Mouse (Mus musculus): ENCODE measurements at regions not wholly inside any gene's neighbourhood (a gene's known extent, or its start where the extent isn't known, plus 50 kb on each side); places are given as distances from the start of the nearest gene placed in this dataset.

DNA sequence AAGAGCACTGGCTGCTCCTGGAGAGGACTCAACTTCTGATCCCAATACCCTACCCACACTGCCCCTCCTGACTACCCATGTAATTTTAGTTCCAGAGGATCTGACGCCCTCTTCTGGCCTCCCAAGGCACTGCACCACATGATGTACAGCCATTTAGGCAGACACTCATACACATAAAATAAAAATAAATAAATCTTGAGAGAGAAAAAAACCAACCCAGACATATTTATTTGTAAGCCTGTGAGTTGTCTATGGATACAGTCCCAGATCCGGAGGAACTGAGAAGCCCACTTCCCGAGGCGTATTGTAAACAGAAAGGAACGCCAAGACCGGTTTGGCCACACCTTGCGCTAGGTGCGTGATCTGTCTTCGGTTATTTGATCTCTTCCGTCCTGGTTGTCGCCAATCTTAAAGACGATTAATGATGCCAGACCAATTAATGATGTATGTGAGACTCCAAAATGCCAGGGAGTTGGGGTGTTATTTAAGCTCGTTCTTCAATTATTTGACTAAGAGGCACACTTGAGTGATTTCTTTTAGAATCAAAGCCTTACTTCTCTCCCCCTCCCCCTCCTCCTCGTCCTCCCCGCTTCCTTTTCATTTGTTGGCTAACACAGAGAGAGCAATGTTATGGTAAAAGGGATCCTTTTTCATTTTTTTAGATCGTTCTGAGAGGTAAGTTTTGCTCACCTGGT lies 118.7 kb upstream of the Zfp217 start:
- no peak for ATAC-seq (ENCODE audit: insufficient number of reproducible peaks, insufficient read depth, low FRiP score, low read depth)
- Histone ChIP-seq H3K4me2 (replicated peaks; ENCODE audit: low read depth, low read length) (peak overlapping the region; percentile 37), H3K9ac (replicated peaks; ENCODE audit: low read depth, low read length) (no peak overlapping the region), H3K4me3 (ENCODE audit: low read depth, low read length) (peak overlapping the region; percentile 17; the same call in 1 of the 2 replicates), H3K4me1 (ENCODE audit: control insufficient read depth, insufficient read depth, low read length) (peaks cover 27% of the 10 kb centered on the region), H3K27me3 (ENCODE audit: control insufficient read depth, insufficient read depth, low read length) (no peaks in the 10 kb centered on the region), H3K27ac (ENCODE audit: low read length) (peak overlapping the region; percentile 66), H3K36me3 (ENCODE audit: control insufficient read depth, insufficient read depth, low read length) (no peaks in the 10 kb centered on the region), H3K9me3 (ENCODE audit: control insufficient read depth, low read depth, low read length) (no peaks in the 10 kb centered on the region)
- 12% methylated on average over 16 of the region's 16 CpGs for WGBS

DNA sequence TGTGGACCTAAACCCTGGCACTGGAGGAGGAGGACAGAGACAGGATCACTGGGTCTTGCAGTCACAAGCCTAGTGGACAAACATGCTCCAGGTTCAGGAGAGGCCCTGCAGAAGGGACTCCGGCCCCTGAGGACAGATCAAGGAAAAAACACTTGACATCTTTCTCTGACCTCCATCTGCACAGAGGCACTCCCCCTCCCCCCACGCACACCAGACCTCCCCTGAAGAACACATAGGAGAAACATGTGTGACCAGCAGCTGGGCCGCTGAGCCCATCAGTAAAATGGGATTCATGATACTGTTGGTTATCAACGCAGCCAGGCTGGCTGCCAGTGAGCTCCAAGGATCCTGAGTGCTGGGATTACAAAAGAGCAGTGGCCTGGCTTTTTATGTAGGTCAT lies 115.7 kb upstream of the Zfp217 start:
- no peaks in the 10 kb centered on the region for H3K9me3 ChIP-seq (ENCODE audit: control insufficient read depth, low read depth, low read length)
- 47% methylated on average over 4 of the region's 4 CpGs for WGBS
- ATAC-seq (ENCODE audit: insufficient number of reproducible peaks, insufficient read depth, low FRiP score, low read depth) = no peak

DNA sequence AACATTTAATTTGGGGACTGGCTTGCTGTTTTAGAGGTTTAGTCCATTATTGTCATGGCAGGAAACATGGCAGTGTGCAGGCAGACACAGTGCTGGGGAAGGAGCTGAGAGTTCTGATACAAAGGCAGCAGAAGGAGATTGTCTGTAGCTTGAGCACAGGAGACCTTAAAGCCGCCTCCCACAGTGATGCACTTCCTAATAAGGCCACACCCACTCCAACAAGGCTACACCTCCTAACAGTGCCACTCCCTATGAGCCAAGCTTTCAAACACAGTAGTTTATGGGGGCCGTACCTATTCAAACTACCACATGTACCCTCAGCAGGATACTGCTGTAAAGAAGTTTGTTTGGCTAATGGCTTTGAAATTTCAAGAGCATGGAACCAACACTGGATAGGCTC lies 113.3 kb upstream of the Zfp217 start:
- no peak overlapping the region for H3K27ac ChIP-seq (ENCODE audit: low read length)
- no peak overlapping the region for H3K4me3 ChIP-seq (ENCODE audit: low read depth, low read length)
- H3K27me3 ChIP-seq (ENCODE audit: control insufficient read depth, insufficient read depth, low read length) = no peaks in the 10 kb centered on the region
- H3K4me2 ChIP-seq (replicated peaks; ENCODE audit: low read depth, low read length) = no peak overlapping the region
- no peak for ATAC-seq (ENCODE audit: insufficient number of reproducible peaks, insufficient read depth, low FRiP score, low read depth)
- no peaks in the 10 kb centered on the region for H3K36me3 ChIP-seq (ENCODE audit: control insufficient read depth, insufficient read depth, low read length)
- no peaks in the 10 kb centered on the region for H3K4me1 ChIP-seq (ENCODE audit: control insufficient read depth, insufficient read depth, low read length)
- no peaks in the 10 kb centered on the region for H3K9me3 ChIP-seq (ENCODE audit: control insufficient read depth, low read depth, low read length)
- no peak overlapping the region for H3K9ac ChIP-seq (replicated peaks; ENCODE audit: low read depth, low read length)
- 90% methylated on average over 2 of the region's 2 CpGs for WGBS

More for the DNA sequence above, 115.7 kb upstream of the Zfp217 start:
- Histone ChIP-seq H3K9ac (replicated peaks; ENCODE audit: low read depth, low read length) (no peak overlapping the region), H3K36me3 (ENCODE audit: control insufficient read depth, insufficient read depth, low read length) (no peaks in the 10 kb centered on the region), H3K27me3 (ENCODE audit: control insufficient read depth, insufficient read depth, low read length) (no peaks in the 10 kb centered on the region), H3K4me1 (ENCODE audit: control insufficient read depth, insufficient read depth, low read length) (peaks cover 20% of the 10 kb centered on the region), H3K4me3 (ENCODE audit: low read depth, low read length) (no peak overlapping the region), H3K4me2 (replicated peaks; ENCODE audit: low read depth, low read length) (no peak overlapping the region), H3K27ac (ENCODE audit: low read length) (no peak overlapping the region)

DNA sequence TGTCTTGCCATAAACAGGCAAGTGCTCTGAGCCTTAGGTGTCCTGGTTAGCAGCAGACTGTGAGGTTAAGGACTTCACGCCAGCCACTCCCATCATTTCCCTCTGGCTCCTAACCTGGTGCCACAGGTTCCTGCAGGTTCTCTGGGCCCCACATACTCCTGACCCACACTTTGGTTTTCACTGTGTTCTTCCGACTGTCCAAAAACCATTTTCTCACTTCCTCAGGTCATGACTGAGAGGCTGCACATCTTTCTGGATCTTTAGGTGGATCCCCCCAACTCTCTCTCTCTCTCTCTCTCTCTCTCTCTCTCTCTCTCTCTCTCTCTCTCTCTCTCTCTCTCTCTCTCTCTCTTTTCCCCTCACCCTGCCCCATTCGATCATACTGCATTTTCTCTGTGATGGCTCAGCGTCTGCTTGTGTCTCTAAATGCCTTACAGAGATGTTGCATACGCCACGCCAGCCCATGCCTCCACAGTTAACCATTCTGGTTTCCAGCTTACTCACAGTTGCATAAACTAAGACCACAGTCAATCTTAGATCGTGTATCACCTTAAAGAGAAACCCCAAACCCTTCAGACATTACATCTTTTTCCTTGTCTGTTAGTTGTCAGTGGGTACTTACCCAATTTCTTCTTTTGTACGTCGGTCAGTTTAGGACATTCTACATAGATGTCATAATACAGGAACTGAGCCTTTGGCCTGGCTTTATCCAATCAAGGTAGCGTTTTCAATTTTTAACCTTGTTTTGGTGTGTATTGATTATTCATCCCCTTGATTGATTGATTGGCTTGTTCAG lies 112.0 kb upstream of the Zfp217 start:
- H3K4me2 ChIP-seq (replicated peaks; ENCODE audit: low read depth, low read length) = no peak overlapping the region
- no peaks in the 10 kb centered on the region for H3K9me3 ChIP-seq (ENCODE audit: control insufficient read depth, low read depth, low read length)
- no peak overlapping the region for H3K4me3 ChIP-seq (ENCODE audit: low read depth, low read length)
- 90% methylated on average over 10 of the region's 10 CpGs for WGBS
- 0 out of 2 replicates have a peak overlapping the region, but pooled peaks have one; percentile 0 for H3K9ac ChIP-seq (replicated peaks; ENCODE audit: low read depth, low read length)
- H3K36me3 ChIP-seq (ENCODE audit: control insufficient read depth, insufficient read depth, low read length) = no peaks in the 10 kb centered on the region
- no peak for ATAC-seq (ENCODE audit: insufficient number of reproducible peaks, insufficient read depth, low FRiP score, low read depth)
- no peaks in the 10 kb centered on the region for H3K27me3 ChIP-seq (ENCODE audit: control insufficient read depth, insufficient read depth, low read length)
- H3K27ac ChIP-seq (ENCODE audit: low read length) = no peak overlapping the region
- no peaks in the 10 kb centered on the region for H3K4me1 ChIP-seq (ENCODE audit: control insufficient read depth, insufficient read depth, low read length)

DNA sequence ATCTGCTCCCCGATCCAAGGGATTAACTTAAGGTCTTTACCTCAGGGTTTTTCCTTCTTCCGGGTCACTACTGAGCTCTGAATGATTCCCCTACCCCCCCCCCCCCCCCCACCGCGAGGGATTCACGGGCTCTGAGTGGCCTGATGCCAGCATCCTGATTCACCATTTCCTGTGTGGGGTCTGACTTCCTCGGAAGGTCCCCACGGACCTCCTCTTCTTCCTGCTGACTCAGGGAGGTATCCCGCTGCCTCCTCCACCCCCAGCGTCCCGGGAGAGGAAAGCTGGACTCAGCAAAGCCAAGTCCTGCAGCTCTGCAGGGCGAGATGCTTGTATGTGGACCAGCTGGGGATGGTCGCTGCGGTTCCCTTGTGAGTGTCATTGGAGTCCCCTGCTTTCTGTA lies 110.5 kb upstream of the Zfp217 start:
- no peak for ATAC-seq (ENCODE audit: insufficient number of reproducible peaks, insufficient read depth, low FRiP score, low read depth)
- no peak overlapping the region for H3K9ac ChIP-seq (replicated peaks; ENCODE audit: low read depth, low read length)
- 58% methylated on average over 13 of the region's 13 CpGs for WGBS
- no peak overlapping the region for H3K4me3 ChIP-seq (ENCODE audit: low read depth, low read length)
- H3K9me3 ChIP-seq (ENCODE audit: control insufficient read depth, low read depth, low read length) = no peaks in the 10 kb centered on the region
- H3K27me3 ChIP-seq (ENCODE audit: control insufficient read depth, insufficient read depth, low read length) = no peaks in the 10 kb centered on the region
- H3K4me2 ChIP-seq (replicated peaks; ENCODE audit: low read depth, low read length) = no peak overlapping the region
- H3K36me3 ChIP-seq (ENCODE audit: control insufficient read depth, insufficient read depth, low read length) = no peaks in the 10 kb centered on the region
- H3K4me1 ChIP-seq (ENCODE audit: control insufficient read depth, insufficient read depth, low read length) = no peaks in the 10 kb centered on the region
- H3K27ac ChIP-seq (ENCODE audit: low read length) = no peak overlapping the region

DNA sequence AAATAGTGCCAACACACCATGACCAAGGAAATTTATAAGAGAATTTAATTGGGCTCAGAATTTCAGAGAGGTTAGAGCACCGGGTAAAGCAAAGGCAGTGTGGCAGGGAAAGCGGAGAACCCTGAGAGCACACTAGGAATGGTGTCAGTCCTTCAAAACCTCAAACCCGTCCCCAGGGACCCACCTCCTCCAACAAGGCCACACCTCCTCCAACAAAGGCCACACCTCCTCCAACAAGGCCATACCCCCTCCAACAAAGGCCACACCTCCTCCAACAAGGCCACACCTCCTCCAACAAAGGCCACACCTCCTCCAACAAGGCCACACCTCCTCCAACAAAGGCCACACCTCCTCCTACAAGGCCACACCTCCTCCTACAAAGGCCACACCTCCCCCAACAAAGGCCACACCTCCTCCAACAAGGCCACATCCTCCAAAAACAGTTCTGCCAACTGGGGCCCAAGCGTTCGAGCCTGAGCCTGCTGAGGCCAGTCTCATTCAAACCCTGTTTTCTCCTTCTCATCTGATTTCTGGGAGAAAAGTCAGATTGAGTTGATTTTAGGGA lies 109.8 kb upstream of the Zfp217 start:
- no peak for ATAC-seq (ENCODE audit: insufficient number of reproducible peaks, insufficient read depth, low FRiP score, low read depth)
- no peak overlapping the region for H3K4me3 ChIP-seq (ENCODE audit: low read depth, low read length)
- H3K4me2 ChIP-seq (replicated peaks; ENCODE audit: low read depth, low read length) = no peak overlapping the region
- H3K9me3 ChIP-seq (ENCODE audit: control insufficient read depth, low read depth, low read length) = no peaks in the 10 kb centered on the region
- WGBS = 86% methylated on average over 5 of the region's 5 CpGs
- no peak overlapping the region for H3K27ac ChIP-seq (ENCODE audit: low read length)
- no peak overlapping the region for H3K9ac ChIP-seq (replicated peaks; ENCODE audit: low read depth, low read length)
- H3K36me3 ChIP-seq (ENCODE audit: control insufficient read depth, insufficient read depth, low read length) = no peaks in the 10 kb centered on the region
- H3K4me1 ChIP-seq (ENCODE audit: control insufficient read depth, insufficient read depth, low read length) = no peaks in the 10 kb centered on the region
- no peaks in the 10 kb centered on the region for H3K27me3 ChIP-seq (ENCODE audit: control insufficient read depth, insufficient read depth, low read length)

DNA sequence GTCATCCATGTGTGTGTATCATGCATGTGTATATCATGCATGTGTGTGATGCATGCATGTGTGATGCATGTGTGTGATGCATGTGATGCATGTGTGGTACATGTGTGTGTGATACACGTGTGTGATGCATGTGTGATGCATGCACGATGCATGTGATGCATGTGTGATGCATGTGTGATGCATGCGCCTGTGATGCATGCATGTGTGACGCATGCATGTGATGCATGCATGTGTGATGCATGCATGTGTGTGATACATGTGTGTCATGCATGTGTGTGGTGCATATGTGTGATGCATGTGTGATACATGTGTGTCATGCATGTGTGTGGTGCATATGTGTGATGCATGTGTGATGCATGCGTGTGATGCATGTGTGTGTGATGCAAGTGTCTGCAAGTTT lies 108.1 kb upstream of the Zfp217 start:
- no peak for ATAC-seq (ENCODE audit: insufficient number of reproducible peaks, insufficient read depth, low FRiP score, low read depth)
- 93% methylated on average over 5 of the region's 5 CpGs for WGBS

DNA sequence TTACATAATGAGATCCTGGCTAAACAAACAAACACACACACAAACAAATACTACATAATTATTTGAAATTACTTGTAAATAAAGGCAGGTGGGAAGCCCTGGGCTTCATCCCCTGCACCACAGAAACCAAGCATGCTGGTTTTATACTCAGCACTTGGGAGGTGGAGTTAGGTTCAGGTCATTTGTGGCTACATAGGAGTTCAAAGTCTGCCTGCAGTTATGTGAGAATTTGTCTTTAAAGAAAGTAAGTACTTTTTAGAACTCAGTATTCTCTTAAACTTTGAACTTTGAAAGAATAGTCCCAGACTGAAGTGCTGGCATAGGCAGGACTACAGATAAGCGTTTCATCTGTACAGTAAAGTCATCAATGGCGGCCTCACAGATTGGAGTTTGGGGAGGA lies 107.6 kb upstream of the Zfp217 start:
- no peak overlapping the region for H3K4me2 ChIP-seq (replicated peaks; ENCODE audit: low read depth, low read length)
- H3K4me3 ChIP-seq (ENCODE audit: low read depth, low read length) = no peak overlapping the region
- H3K27ac ChIP-seq (ENCODE audit: low read length) = no peak overlapping the region
- H3K27me3 ChIP-seq (ENCODE audit: control insufficient read depth, insufficient read depth, low read length) = no peaks in the 10 kb centered on the region
- H3K36me3 ChIP-seq (ENCODE audit: control insufficient read depth, insufficient read depth, low read length) = no peaks in the 10 kb centered on the region
- ATAC-seq (ENCODE audit: insufficient number of reproducible peaks, insufficient read depth, low FRiP score, low read depth) = no peak
- no peaks in the 10 kb centered on the region for H3K9me3 ChIP-seq (ENCODE audit: control insufficient read depth, low read depth, low read length)
- WGBS = 93% methylated on average over 2 of the region's 2 CpGs
- H3K9ac ChIP-seq (replicated peaks; ENCODE audit: low read depth, low read length) = no peak overlapping the region
- no peaks in the 10 kb centered on the region for H3K4me1 ChIP-seq (ENCODE audit: control insufficient read depth, insufficient read depth, low read length)

More for the DNA sequence above, 108.1 kb upstream of the Zfp217 start:
- H3K4me1 ChIP-seq (ENCODE audit: control insufficient read depth, insufficient read depth, low read length) = no peaks in the 10 kb centered on the region
- no peaks in the 10 kb centered on the region for H3K9me3 ChIP-seq (ENCODE audit: control insufficient read depth, low read depth, low read length)
- no peak overlapping the region for H3K9ac ChIP-seq (replicated peaks; ENCODE audit: low read depth, low read length)
- no peaks in the 10 kb centered on the region for H3K27me3 ChIP-seq (ENCODE audit: control insufficient read depth, insufficient read depth, low read length)
- H3K36me3 ChIP-seq (ENCODE audit: control insufficient read depth, insufficient read depth, low read length) = no peaks in the 10 kb centered on the region
- no peak overlapping the region for H3K4me2 ChIP-seq (replicated peaks; ENCODE audit: low read depth, low read length)
- no peak overlapping the region for H3K27ac ChIP-seq (ENCODE audit: low read length)
- H3K4me3 ChIP-seq (ENCODE audit: low read depth, low read length) = no peak overlapping the region
